Mouse (Mus musculus) liver, embryonic 12.5 days (tissue): ENCODE results near the gene Crybg3. TPM values are rescaled to one million over a fixed set of nuclear protein-coding genes. Genes with fewer than 3 reads are reported as not detected.

Experiments
- ATAC-seq: fragments of 200-750 bp; cut with Nextera tagmentation; 2 replicates; pipeline ENCODE4 v1.8.0; 2017; ENCODE audit warnings: moderate number of reproducible peaks, mild to moderate bottlenecking, moderate library complexity
- H3K27ac ChIP-seq: fragments of 300-500 bp; sonication (generic); 2 replicates; pipeline ENCODE4 v1.5.1; 2016; ENCODE audit warnings: mild to moderate bottlenecking
- H3K27me3 ChIP-seq: fragments of 300-500 bp; sonication (generic); replicated peaks from 2 replicates; pipeline ENCODE4 v1.6.1; 2016; ENCODE audit warnings: mild to moderate bottlenecking, moderate library complexity
- H3K36me3 ChIP-seq: fragments of 300-500 bp; sonication (generic); 2 replicates; pipeline ENCODE4 v1.6.1; 2016; ENCODE audit warnings: mild to moderate bottlenecking, moderate library complexity
- H3K4me1 ChIP-seq: fragments of 300-500 bp; sonication (generic); 2 replicates; pipeline ENCODE4 v1.6.1; 2016
- H3K4me2 ChIP-seq: fragments of 300-500 bp; sonication (generic); 2 replicates; pipeline ENCODE4 v1.6.1; 2016; ENCODE audit warnings: mild to moderate bottlenecking, moderate library complexity
- H3K4me3 ChIP-seq: fragments of 300-500 bp; sonication (generic); 2 replicates; pipeline ENCODE4 v1.5.1; 2016; ENCODE audit warnings: mild to moderate bottlenecking, moderate library complexity
- H3K9ac ChIP-seq: fragments of 300-500 bp; sonication (generic); 2 replicates; pipeline ENCODE4 v1.6.1; 2016; ENCODE audit warnings: mild to moderate bottlenecking, moderate library complexity
- H3K9me3 ChIP-seq: fragments of 300-500 bp; sonication (generic); replicated peaks from 2 replicates; pipeline ENCODE4 v1.6.1; 2016; ENCODE audit warnings: mild to moderate bottlenecking, moderate library complexity
- WGBS: fragments of 180-500 bp; shearing (Covaris S2); methylation state at CpG from one replicate; pipeline ENCODE4 v1.1.7; 2016; ENCODE audit not compliant: insufficient replicate concordance; 5-methylcytosine and 5-hydroxymethylcytosine counted together
- polyA plus RNA-seq: library from polyadenylated mRNA; unstranded; fragments of >200 nt; fragmentation: Nextera tagmentation; extraction: Ambion mirVana; gene quantifications from 2 replicates; pipeline ENCODE4 v1.2.1, GENCODE M21; 2016

Gene Crybg3
- polyA plus RNA-seq, 1 experiment from 2014 or later: 2.4 TPM

GRCm38 (mm10) chr16:59547887-59548581 is 52.7 kb downstream of the Crybg3 start:
- Histone ChIP-seq H3K36me3 (no peaks in the 10 kb centered on the region), H3K9me3 (peaks cover 4% of the 10 kb centered on the region), H3K9ac (no peak overlapping the region), H3K27me3 (no peaks in the 10 kb centered on the region), H3K27ac (no peak overlapping the region), H3K4me2 (no peak overlapping the region), H3K4me3 (no peak overlapping the region), H3K4me1 (no peaks in the 10 kb centered on the region)
- 73% methylated on average over 14 of the region's 14 CpGs for WGBS
- no peak for ATAC-seq

- Histone ChIP-seq H3K9me3 (peaks cover 4% of the 10 kb centered on the region), H3K4me3 (no peak overlapping the region), H3K4me1 (no peaks in the 10 kb centered on the region), H3K9ac (no peak overlapping the region), H3K36me3 (no peaks in the 10 kb centered on the region), H3K27ac (no peak overlapping the region), H3K4me2 (no peak overlapping the region), H3K27me3 (no peaks in the 10 kb centered on the region)
- no peak for ATAC-seq
- 75% methylated on average over 4 of the region's 4 CpGs for WGBS
Observed at GRCm38 (mm10) chr16:59547466-59547865, 53.3 kb downstream of the Crybg3 start.

GRCm38 (mm10) chr16:59545360-59545759 is 55.4 kb downstream of the Crybg3 start:
- H3K27me3 ChIP-seq: no peaks in the 10 kb centered on the region
- WGBS: 60% methylated on average over 2 of the region's 2 CpGs
- H3K4me1 ChIP-seq: no peaks in the 10 kb centered on the region
- ATAC-seq: no peak
- peaks cover 4% of the 10 kb centered on the region for H3K9me3 ChIP-seq
- H3K4me2 ChIP-seq: no peak overlapping the region
- H3K9ac ChIP-seq: no peak overlapping the region
- H3K36me3 ChIP-seq: no peaks in the 10 kb centered on the region
- no peak overlapping the region for H3K27ac ChIP-seq
- H3K4me3 ChIP-seq: no peak overlapping the region

GRCm38 (mm10) chr16:59541382-59541781 is 59.4 kb downstream of the Crybg3 start:
- Histone ChIP-seq H3K27ac (no peak overlapping the region), H3K36me3 (no peaks in the 10 kb centered on the region), H3K9ac (no peak overlapping the region), H3K4me2 (no peak overlapping the region), H3K4me3 (no peak overlapping the region), H3K4me1 (no peaks in the 10 kb centered on the region), H3K27me3 (no peaks in the 10 kb centered on the region), H3K9me3 (no peaks in the 10 kb centered on the region)
- WGBS: 76% methylated on average over 4 of the region's 4 CpGs
- ATAC-seq: no peak

- ATAC-seq: no peak
- H3K4me2 ChIP-seq: no peak overlapping the region
- no peaks in the 10 kb centered on the region for H3K9me3 ChIP-seq
- no peak overlapping the region for H3K9ac ChIP-seq
- H3K27me3 ChIP-seq: no peaks in the 10 kb centered on the region
- H3K4me1 ChIP-seq: no peaks in the 10 kb centered on the region
- WGBS: 70% methylated on average over 3 of the region's 3 CpGs
- no peaks in the 10 kb centered on the region for H3K36me3 ChIP-seq
- H3K4me3 ChIP-seq: no peak overlapping the region
- no peak overlapping the region for H3K27ac ChIP-seq
Observed at GRCm38 (mm10) chr16:59540944-59541343, 59.8 kb downstream of the Crybg3 start.

- Histone ChIP-seq H3K9ac (no peak overlapping the region), H3K27me3 (no peaks in the 10 kb centered on the region), H3K4me3 (no peak overlapping the region), H3K27ac (no peak overlapping the region), H3K4me2 (no peak overlapping the region), H3K9me3 (no peaks in the 10 kb centered on the region), H3K4me1 (no peaks in the 10 kb centered on the region), H3K36me3 (no peaks in the 10 kb centered on the region)
- WGBS: 70% methylated on average over 5 of the region's 5 CpGs
- ATAC-seq: no peak
Observed at GRCm38 (mm10) chr16:59535673-59536072, 65.1 kb downstream of the Crybg3 start.

GRCm38 (mm10) chr16:59534349-59534748 is 66.4 kb downstream of the Crybg3 start:
- Histone ChIP-seq H3K9ac (no peak overlapping the region), H3K4me2 (no peak overlapping the region), H3K4me3 (no peak overlapping the region), H3K4me1 (no peaks in the 10 kb centered on the region), H3K36me3 (no peaks in the 10 kb centered on the region), H3K27ac (no peak overlapping the region), H3K27me3 (no peaks in the 10 kb centered on the region), H3K9me3 (no peaks in the 10 kb centered on the region)
- no peak for ATAC-seq
- 82% methylated on average over 11 of the region's 11 CpGs for WGBS

- Histone ChIP-seq H3K36me3 (no peaks in the 10 kb centered on the region), H3K27me3 (no peaks in the 10 kb centered on the region), H3K9me3 (no peaks in the 10 kb centered on the region), H3K27ac (no peak overlapping the region), H3K4me3 (no peak overlapping the region), H3K4me2 (no peak overlapping the region), H3K4me1 (no peaks in the 10 kb centered on the region), H3K9ac (no peak overlapping the region)
- 5% methylated on average over 3 of the region's 3 CpGs for WGBS
- ATAC-seq: peak; percentile 46; the same call in 1 of the 2 replicates
Observed at GRCm38 (mm10) chr16:59532561-59532960, 68.2 kb downstream of the Crybg3 start.

- WGBS: 64% methylated on average over 5 of the region's 5 CpGs
- H3K4me2 ChIP-seq: no peak overlapping the region
- no peak for ATAC-seq
- H3K27me3 ChIP-seq: no peaks in the 10 kb centered on the region
- H3K9me3 ChIP-seq: no peaks in the 10 kb centered on the region
- H3K4me1 ChIP-seq: no peaks in the 10 kb centered on the region
- no peak overlapping the region for H3K4me3 ChIP-seq
- H3K36me3 ChIP-seq: no peaks in the 10 kb centered on the region
- no peak overlapping the region for H3K9ac ChIP-seq
- H3K27ac ChIP-seq: no peak overlapping the region
Observed at GRCm38 (mm10) chr16:59531243-59531642, 69.5 kb downstream of the Crybg3 start.

GRCm38 (mm10) chr16:59529570-59529969 is 71.2 kb downstream of the Crybg3 start:
- 77% methylated on average over 13 of the region's 13 CpGs for WGBS
- Histone ChIP-seq H3K9ac (no peak overlapping the region), H3K4me2 (no peak overlapping the region), H3K4me1 (no peaks in the 10 kb centered on the region), H3K36me3 (no peaks in the 10 kb centered on the region), H3K27ac (no peak overlapping the region), H3K4me3 (no peak overlapping the region), H3K9me3 (no peaks in the 10 kb centered on the region), H3K27me3 (no peaks in the 10 kb centered on the region)
- no peak for ATAC-seq

- no peaks in the 10 kb centered on the region for H3K4me1 ChIP-seq
- no peak overlapping the region for H3K27ac ChIP-seq
- no peak overlapping the region for H3K4me2 ChIP-seq
- no peaks in the 10 kb centered on the region for H3K36me3 ChIP-seq
- no peak overlapping the region for H3K4me3 ChIP-seq
- no peaks in the 10 kb centered on the region for H3K27me3 ChIP-seq
- H3K9me3 ChIP-seq: no peaks in the 10 kb centered on the region
- ATAC-seq: no peak
- WGBS: 66% methylated on average over 6 of the region's 6 CpGs
- H3K9ac ChIP-seq: no peak overlapping the region
Observed at GRCm38 (mm10) chr16:59526939-59527338, 73.8 kb downstream of the Crybg3 start.

GRCm38 (mm10) chr16:59521752-59522423 is 78.9 kb downstream of the Crybg3 start:
- Histone ChIP-seq H3K9me3 (no peaks in the 10 kb centered on the region), H3K4me2 (no peak overlapping the region), H3K36me3 (no peaks in the 10 kb centered on the region), H3K27me3 (no peaks in the 10 kb centered on the region), H3K4me1 (no peaks in the 10 kb centered on the region), H3K27ac (no peak overlapping the region), H3K9ac (no peak overlapping the region), H3K4me3 (no peak overlapping the region)
- 58% methylated on average over 16 of the region's 16 CpGs for WGBS
- no peak for ATAC-seq
